Mouse (Mus musculus) lung, postnatal 10 days (tissue): ENCODE measurements around the gene Rpl22l1.
"Not testable (repeated sequence)": the region's sequence is repeated elsewhere in the genome, so short reads cannot be mapped to it uniquely, and the experiment has no call there.

Experiments used
- DNase-seq: peaks from one replicate; pipeline ENCODE4 v3.0.0; 2021

Gene Rpl22l1

DNA sequence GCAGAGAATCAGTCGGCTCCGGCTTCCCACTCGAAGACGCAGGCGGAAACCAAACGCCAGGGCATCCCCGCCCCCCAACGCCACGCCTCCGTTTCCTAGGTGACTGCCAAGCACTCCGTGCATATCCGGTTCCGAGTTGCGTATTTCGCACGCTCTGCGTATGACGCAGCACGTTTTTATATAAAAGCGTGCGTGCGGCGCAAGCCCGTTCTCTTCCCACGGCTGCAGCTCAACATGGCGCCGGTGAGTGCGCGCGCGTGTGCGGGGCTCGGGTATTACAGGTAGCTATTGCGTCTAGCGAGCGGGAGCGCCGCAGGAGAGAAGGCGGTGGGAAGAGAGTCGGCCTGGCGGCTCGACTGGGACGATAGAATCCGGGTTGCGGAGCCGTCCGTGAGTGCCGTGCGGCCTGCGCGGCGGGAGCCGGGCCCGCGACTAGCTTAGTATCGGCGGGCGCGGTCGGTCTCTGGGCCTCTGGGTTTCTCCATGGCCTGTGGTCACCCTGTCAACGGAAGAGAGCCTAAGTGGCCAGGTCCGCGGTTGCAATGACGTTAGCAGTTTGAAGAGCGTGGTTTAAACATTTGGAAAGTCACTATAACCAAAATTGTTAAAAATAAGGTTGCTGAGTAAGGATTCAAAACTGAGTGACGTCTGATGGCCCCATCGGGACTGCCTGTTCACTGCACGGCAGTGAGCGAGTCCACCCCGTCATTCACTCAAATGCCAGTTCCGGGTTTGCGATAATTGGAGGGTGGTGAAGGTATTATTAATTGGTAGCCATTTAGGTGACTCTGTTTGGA lies at the start of gene Rpl22l1:
Gene Rpl22l1, plus strand, starts transcription at position 136 of the 797 bp plus-strand sequence.
- DNase-seq, result peak; percentile 100

DNA sequence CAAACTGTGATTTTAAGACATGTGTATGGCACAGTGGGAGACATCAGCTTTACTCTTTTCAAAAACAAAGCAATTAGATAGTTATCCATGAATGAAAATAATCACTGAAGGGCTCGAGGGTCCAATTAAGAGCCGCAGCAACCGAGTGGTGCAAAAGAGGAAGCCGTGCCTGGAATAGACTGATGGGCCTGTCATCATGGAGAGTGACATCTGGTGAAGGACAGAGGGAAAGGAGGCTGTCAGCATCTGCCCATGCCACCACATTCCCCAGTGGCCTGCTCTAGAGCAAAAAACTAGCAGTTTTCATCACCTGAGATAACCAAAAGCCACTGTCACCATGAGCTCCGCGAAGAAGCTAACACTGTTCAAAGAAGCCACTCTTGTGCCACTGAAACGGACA lies 49.8 kb upstream of the Rpl22l1 start:
- no peak for DNase-seq

DNA sequence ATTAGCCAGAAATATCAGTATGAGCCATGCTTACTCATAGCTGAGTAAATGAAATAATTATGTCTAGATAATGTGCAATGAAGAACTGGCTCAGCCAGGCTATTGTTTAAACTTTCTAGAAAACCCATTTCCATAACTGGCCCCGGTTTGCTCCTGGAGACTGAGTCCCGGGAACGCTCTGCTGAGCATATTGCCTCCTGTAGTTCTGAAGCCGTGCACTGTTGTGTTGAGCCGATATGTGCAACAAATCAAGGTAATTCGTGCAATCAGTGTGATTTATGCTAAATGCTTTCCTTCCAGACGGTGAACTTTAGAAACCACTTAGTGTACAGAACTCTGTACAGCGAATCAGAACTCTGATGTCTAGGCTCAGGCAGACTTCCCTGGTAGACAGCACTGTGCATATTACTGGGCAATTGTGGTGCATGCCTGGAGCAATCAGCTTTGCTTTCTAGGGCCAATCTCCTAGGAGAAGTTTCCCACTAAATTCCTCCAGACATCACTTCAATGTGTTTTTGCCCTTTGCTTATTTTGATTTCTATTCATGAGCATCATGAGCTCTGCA lies 43.9 kb upstream of the Rpl22l1 start:
- no peak for DNase-seq

DNA sequence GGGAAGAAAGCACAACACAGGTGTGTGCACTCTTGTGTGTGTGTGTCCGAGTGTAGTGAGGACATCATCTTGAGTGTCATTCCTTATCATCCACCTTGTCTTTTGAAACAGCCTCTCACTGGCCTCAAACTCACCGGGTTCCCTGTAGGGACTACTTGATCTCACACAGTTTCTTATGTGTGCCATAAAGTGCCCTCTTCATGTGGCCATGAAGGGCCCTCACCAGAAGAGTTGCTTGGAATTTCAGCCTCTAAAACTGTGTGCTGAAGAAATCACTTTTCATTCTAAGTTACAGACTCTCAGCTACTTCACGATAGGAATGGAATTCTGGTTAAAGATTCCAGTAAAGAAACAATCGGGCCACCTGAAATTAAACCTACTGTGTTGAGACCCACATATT lies 38.3 kb upstream of the Rpl22l1 start:
- DNase-seq, result peak; percentile 29

DNA sequence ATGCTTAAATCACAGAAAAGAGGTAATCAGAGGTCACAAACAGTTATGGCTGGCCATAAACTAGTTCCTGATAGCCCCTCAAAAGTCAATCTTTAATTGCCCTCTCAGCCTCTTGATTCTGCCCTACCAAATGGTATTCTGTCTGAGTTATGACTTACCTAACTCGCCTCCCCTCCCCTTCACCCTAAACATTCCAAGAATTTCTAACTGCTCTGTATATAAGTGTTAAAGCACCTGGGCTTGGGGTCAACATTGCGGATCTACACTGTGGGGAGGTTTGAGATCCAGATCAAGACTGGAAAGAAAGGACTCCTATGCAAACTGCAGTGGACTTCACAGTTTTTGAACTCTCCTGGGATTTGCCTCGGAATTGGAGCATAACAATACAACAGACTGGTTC lies 37.0 kb upstream of the Rpl22l1 start:
- DNase-seq, result no peak

DNA sequence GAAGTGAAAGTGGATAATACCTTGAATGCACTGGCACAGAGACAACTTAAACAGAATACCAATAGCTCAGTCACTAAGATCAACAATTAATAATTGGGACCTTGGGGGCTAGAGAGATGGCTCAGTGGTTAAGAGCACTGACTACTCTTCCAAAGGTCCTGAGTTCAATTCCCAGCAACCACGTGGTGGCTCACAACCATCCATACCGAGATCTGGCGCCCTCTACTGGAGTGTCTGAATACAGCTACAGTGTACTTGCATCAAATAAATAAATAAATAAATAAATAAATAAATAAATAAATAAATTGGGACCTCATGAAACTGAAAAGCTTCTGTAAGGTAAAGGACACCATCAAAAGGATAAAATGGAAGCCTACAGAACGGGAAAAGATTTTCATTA lies 32.3 kb upstream of the Rpl22l1 start:
- not testable (repeated sequence) for DNase-seq

DNA sequence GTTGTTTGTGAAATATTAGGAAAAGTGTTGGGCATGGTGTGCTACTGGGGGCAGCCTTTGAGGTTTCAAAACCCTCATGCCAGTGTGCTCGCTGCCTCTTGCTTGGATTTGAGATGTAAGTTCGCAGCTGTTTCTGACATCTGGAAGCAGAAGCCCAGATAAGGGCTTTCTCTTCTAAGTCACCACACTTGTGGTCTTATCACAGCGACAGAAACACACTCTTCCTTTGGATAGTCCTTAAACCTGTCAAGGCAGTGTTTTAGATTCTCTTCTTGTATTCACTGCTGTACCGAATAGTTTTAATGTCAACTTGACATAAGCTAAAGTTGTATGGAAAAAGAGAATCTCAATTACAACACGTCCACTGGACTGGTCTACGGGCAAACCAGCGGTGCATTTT lies 29.9 kb upstream of the Rpl22l1 start:
- DNase-seq, result no peak

DNA sequence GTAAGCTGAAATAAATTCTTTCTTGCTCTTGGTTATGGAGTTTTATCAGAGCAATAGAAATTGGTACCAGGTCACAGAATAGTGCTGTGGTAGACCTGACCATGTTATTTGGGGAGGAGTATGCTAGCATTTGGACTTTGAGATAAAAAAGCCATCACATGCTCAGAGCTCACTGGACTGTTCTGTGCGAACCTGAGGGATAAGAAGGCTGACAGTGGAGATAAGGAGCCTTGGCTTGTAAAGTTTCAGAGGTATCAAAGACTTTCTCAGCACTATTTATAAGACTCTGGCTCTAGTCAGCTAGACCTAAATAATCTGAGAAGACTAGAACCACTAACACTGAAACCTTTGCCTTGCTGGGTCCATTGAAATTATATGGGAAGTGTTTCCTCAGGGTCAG lies 29.3 kb upstream of the Rpl22l1 start:
- no peak for DNase-seq

DNA sequence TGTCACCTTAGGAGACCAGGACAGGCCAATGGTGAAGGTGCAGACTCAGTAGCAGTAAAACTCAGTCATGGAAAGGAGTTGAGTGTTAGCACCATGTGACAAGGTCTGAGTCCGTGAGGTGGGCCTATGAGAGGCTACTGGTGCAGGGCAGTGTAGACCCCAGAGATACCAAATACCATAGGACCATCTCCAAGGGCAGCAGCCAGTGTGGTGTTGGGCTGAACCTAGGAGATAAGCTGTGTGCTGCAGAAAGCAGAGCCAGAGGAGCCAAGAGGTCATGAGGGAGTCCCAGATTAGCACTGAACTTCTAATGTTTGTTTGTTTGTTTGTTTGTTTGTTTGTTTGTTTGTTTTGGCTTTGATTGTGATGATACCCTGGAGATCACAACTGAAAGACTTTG lies 28.7 kb upstream of the Rpl22l1 start:
- no peak for DNase-seq

DNA sequence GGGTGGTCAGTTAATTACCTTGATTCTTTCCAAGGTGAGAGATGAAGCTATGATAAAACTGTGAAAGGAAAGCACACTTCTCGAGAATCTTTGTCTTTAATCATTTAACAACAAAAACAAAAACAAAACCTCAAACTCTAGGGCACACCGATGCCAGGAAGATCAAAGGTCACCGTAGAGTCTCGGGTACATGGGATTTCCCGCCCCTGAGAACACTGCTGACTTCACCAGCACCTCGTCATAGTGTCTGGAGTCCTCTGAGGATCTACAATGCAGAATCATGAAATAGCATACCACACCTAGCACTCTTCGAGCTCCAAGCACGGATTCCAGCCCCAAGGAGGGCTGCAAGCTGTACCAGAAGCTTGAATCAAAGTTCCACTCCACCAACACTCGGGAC lies 24.7 kb upstream of the Rpl22l1 start:
- DNase-seq, result no peak

DNA sequence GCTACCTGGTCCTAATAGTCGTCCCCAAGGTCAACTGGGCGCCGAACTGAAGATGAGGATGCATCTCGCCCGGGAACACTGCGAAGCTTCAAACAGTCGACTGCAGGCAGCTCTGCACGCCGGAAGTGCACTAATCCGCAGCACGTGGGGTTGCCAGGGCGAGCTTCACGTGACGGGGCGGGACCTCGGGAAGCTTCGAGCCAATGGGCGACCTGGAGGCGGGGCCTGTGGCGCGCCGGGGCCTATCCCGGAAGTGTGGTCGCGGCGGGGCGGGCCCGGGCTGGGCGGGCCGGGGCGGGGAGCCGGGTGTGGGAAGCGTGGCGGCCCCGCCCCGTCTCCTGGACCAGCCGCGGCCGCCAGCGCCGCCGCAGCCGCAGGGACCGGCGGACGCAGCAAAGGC lies 24.2 kb upstream of the Rpl22l1 start, which contains the start of gene Eif5a2:
Gene Eif5a2, plus strand, starts transcription at position 283 of the 400 bp plus-strand sequence.
- DNase-seq, result peak; percentile 96

DNA sequence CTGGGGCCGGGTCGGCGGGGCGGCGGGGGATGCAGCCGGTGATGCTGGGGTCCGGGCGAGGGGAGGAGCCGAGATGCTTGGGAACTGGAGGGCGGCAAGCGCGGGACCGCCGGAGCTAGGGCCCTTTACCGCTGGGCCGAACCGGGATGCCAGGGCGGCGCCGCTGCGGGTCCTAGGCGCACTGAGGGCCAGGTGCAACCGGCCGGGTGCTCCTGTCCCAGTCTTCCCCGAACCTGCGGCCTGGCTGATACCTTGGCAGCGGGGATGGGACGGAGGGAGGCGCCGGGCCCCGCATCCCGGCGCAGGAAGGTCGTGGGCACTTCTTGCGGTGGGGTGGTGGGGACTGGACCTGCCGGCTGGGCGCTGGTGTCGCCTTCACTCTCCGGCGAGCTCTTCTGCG lies 23.8 kb upstream of the Rpl22l1 start:
- no peak for DNase-seq

DNA sequence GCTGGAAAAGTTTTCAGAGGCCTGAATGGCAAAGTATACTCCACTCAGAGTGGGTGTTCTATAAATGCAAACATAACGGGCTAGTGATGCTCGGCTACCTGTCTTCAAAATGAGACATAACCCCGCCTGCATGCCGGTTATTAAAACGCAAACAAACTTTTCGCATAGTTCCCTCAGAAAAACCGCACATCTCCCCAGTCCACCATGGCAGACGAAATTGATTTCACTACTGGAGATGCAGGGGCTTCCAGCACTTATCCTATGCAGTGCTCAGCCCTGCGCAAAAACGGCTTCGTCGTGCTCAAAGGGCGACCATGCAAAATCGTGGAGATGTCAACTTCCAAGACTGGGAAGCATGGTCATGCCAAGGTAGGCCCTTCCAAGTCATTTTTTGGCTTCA lies 23.4 kb upstream of the Rpl22l1 start:
- no peak for DNase-seq

DNA sequence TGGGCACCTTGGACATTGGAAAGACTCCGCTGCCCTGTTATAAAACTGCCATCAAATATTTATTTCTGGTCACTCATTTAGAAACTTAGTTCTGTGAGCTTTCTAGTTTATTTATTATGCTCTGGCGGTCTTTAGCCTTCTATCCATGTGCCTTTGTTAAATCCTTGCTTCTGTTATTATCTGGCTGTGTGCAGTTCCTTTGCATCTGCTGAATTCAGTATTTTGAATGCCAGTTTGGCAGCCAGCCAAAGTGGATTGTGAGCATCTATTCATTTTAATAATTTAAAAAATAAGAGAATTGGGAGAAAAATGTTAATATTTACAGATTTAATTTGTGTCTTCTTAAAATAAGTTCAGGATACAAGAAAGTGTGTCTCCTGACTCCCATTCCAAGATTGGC lies 21.1 kb upstream of the Rpl22l1 start:
- DNase-seq, result no peak

DNA sequence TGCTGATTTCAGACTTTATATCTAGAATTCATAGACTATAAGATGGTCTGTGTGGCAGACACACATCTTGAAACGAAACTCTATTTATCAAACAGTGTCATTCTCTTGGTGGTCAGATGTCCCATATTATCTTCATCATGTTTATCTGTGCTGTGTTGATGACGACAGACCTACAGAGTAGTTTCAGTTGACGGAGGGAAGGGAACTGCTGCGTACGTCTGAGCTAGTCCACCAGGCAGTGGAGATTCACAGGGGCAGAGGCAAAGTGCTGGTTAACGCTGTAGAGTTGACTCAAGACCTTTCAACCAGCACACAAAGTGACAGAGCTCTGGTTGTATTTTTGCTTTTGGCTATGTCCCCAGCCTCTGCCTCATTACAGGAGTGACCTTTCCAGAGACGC lies 10.4 kb upstream of the Rpl22l1 start:
- DNase-seq, result no peak

DNA sequence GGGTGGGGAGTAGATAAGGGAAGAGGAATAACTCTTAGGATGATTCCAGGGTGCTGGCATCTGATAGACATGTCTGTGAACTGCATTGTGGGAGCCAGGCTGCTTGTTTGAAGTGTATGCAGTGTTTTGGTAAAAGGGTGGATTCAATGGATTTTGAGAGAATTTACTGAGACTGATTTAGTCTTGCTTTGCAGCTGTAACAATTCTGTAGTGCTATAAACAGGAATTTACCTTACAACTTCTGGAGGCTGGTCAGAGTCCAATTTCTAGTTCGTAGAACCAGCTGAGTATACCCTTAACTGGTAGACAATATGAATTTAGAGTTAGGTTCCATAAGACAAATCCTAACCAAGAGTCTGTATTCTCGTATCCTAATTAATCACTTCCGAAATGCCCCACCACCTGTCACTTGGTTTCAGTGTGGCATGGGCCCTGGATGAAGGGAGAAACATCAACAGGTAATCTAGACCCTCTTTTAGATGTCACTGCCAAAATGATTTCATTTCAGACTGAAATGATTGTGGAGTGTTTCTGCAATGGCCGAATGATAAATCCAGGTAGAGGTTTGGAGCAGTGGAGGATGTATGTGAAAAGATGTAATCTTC lies 2.9 kb downstream of the Rpl22l1 start:
- DNase-seq, result no peak

DNA sequence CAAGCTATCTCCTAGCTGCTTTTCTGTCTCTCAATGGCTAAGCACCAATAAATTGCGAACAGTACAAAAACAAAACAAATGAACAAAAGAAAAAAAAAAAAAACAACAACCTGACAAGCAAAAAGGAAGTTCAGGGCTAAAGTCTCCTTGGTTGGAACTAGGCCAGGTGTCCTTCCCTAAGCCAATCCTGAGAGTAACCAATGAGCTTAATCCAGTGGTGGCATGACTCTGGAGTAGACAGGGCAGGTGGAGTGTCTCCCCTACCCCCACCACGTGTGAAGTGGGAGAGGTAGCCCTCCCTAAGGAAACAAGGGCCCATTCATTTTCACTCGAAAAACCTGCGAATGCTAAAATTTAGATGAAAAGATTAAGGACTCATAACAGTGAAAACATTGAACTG lies 6.2 kb downstream of the Rpl22l1 start:
- no peak for DNase-seq

DNA sequence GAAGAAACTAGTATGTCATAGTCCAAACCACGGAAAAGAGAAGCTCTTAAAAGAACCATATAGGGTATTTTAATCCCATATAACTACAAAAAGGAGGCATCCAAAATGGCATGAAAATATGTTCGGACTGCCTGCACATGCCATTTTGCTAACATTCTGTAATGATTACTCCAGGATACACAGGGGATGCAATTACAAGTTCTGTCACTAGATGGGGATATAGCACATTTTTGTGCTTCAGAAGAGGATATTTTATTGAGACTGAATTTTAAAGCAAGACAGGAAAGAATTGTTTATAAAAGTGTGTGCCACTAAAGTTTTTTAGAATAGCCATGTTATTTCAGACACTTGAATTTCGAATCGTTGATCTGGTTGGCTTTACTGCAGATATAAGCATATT lies 9.1 kb downstream of the Rpl22l1 start:
- peak; percentile 48 for DNase-seq

DNA sequence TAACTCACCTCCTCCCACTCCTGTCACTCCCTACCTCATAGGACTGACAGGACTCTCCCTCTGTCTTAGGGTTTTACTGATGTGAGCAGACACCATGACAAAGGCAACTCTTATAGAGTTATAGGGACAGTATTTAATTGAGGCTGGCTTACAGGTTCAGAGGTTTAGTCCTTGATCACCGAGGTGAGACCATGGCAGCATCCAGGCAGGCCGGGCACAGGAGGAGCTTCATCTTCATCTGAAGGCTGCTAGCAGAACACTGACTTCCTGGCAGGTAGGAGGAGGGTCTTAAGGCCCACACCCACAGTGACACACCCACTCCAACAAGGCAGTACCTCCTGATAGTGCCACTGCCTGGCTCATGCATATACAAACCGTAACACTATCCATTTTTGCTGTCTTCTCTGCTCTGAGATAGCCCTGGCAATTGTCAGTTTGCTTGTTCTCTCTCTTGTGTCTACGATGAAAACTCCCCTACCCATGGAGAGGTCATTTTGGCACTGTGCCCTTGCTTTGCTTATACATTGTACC lies 10.8 kb downstream of the Rpl22l1 start:
- DNase-seq, result no peak

DNA sequence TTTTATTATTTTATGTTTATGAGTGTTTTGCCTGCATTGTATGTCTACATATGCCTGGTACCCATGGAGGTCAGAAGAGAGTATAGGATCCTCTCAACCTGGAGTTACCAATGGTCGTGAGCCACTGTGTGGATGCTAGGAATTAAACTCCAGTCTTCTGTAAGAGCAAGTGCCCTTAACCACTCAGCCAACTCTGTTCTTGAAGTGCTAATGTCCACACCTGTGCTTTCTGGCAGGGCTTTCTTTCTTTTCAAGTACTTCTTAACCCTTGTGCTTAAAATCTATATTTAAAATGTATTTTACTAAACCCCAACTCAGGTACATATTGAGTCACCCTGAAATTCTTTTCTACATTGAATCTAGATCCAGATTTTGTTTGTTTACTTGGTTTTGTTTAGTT lies 21.0 kb downstream of the Rpl22l1 start:
- no peak for DNase-seq

DNA sequence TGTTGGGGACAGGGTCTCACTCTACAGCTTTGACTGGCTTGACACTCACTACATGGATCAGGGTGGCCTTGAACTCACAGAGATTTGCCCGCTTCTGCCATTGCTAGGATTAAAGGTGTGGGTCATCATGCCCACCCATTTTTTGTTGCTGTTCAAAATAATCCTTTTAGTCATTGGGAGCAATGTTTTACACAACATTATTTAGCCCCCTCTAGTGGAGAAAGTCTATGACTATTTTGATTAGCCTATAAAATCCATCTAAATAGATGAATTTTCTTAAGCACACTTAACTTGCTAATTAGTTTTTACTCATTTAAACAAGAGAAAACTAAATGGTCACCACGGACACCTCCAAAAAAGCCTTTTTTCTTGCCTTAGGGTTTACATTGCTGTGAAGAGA lies 22.4 kb downstream of the Rpl22l1 start:
- DNase-seq, result no peak

DNA sequence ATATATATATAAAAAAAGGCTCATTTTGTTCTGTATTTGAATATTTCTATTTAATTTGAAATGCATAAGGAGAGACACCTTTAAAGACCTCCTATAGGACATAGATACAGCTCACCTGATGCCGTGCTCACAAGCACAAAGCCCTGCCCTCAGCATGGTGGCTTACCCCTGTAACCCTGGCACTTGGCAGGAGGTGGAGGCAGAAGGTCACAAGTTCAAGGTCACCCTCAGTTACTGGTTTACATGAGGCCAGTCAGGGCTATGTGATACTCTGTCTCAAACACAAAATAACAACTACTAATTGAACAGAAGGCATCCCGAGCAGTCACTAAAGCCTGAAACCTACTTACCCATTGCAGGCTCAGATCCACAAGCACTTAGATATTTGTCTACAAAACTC lies 24.2 kb downstream of the Rpl22l1 start:
- DNase-seq, result no peak

DNA sequence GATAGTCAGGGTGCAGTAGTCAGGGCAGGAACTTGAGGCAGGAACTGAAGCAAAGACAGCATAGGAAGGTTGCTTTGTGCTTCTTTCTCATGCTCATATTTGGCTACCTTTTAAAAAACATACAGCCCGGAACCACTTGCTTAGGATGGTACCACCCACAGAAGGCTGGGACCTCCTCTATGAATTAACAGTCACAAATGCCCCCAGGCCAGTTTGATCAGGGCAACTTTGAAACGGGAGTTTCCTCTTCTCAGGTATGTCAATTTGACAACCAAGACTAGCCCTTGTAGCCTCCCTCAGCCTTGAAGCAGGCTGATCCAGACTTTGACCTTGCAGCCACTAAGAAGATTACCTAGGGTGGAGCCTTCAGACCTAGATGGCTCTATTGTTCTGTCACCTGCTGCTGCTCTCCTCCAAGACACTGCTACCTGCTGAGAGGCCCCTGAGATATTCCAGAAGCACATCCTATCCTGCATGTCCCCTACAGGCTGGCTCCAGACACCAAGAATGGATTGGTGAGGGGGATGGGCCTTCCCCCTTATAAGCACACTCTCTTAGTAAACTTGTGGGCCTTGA lies 31.6 kb downstream of the Rpl22l1 start:
- DNase-seq, result no peak
